Mouse (Mus musculus) erythroblast, embryonic 14.5 days (primary cell): ENCODE data around the gene Dhrs13.

Source experiments
- GATA1 ChIP-seq: IDR thresholded peaks from 2 replicates; pipeline ENCODE4 v1.6.1; 2012; ENCODE audit warnings: low read length, inconsistent platforms, mixed read lengths
- TAL1 ChIP-seq: IDR thresholded peaks from 3 replicates; pipeline ENCODE4 v1.6.1; 2012; ENCODE audit warnings: low read length, inconsistent platforms, mixed read lengths

DNA sequence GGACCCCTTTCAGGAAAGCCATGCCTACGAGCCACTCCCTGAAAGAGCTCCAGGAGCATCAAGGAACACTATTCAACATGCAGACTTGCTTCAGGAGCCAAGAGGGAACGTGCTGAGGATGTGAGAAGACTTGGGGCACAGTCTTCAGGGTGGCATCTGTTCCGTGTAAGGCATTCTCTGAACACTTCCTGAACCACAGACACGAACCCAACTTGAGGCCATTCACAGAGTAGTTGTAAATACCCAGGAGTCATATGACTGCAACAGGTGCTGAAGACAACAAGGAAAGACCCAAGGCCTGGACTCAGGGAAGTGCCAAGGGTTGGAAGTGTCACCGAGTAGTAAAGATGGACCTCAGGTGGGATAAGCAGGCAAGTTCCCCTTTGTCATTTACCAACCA is 35.5 kb downstream of the Dhrs13 start:
- TF ChIP-seq TAL1 (no peak), GATA1 (no peak)
